Mouse (Mus musculus) ZHBTc4 (cell line): ENCODE measurements around the gene Rasgrp3.
A peak's percentile ranks its signal among the peaks of the same experiment; 100 is the strongest.

ENCODE experiments used
- DNase-seq: peaks from one replicate; pipeline ENCODE4 v3.0.0-alpha.2; 2011; ENCODE audit warnings: low read depth, low spot score

Gene Rasgrp3

GRCm38 (mm10) chr17:75538431-75538830 is 102.7 kb downstream of the Rasgrp3 start:
- no peak for DNase-seq

GRCm38 (mm10) chr17:75539130-75539529 is 103.4 kb downstream of the Rasgrp3 start:
- no peak for DNase-seq

- no peak for DNase-seq
Observed at GRCm38 (mm10) chr17:75539841-75540240, 104.1 kb downstream of the Rasgrp3 start.

- DNase-seq = no peak
Observed at GRCm38 (mm10) chr17:75543434-75543833, 107.7 kb downstream of the Rasgrp3 start.

- DNase-seq = no peak
Observed at GRCm38 (mm10) chr17:75544262-75544661, 108.6 kb downstream of the Rasgrp3 start.

- peak; percentile 12 for DNase-seq
Observed at GRCm38 (mm10) chr17:75550771-75551413, 115.2 kb downstream of the Rasgrp3 start.

- peak; percentile 96 for DNase-seq
Observed at GRCm38 (mm10) chr17:75551512-75552400, 116.1 kb downstream of the Rasgrp3 start, which contains the start of gene Fam98a. Fam98a (minus strand) TSS chr17:75551946.

- peak; percentile 7 for DNase-seq
Observed at GRCm38 (mm10) chr17:75557031-75557430, 121.3 kb downstream of the Rasgrp3 start.

- no peak for DNase-seq
Observed at GRCm38 (mm10) chr17:75558041-75558440, 122.3 kb downstream of the Rasgrp3 start.

GRCm38 (mm10) chr17:75575608-75576007 is 139.9 kb downstream of the Rasgrp3 start:
- DNase-seq = no peak
